Mouse (Mus musculus): ENCODE measurements at regions not wholly inside any gene's neighbourhood (a gene's known extent, or its start where the extent isn't known, plus 50 kb on each side); places are given as distances from the start of the nearest gene placed in this dataset.

DNA sequence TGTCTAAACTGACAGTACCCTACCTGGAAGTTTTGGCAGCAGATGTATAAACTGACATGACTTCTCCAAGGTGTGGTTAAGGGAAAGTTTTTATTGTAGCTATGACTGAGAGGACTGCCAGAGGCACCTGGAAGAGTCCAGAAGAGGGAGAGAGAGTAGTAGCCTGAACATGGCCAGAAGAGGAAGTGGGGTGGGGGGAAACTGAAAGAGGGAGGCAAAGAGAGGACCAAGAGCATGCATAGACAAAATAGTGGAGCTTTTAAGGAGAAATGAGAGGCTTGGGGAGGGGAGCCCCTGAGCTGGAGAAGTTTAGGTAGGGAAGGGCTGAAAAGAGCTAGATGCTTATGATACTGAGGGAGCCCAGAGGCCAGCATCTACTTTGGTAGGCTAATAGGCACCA, 255.2 kb upstream of the Id2 start:
- TF ChIP-seq MAFK (IDR thresholded peaks at IDR 0.05; ENCODE audit: insufficient read depth, low read depth, low read length): no peak
- no peak for TF ChIP-seq ZNF384 (IDR thresholded peaks at IDR 0.05; ENCODE audit: low read depth, low read length)
- TF ChIP-seq CHD2 (IDR thresholded peaks at IDR 0.05; ENCODE audit: low read depth, low read length): no peak
- no peak for TF ChIP-seq ZC3H11A (IDR thresholded peaks at IDR 0.05; ENCODE audit: borderline replicate concordance, low read depth, low read length)
